Mouse (Mus musculus) ES-Bruce4 (cell line): ENCODE data around the gene Hsf3. TPM values are rescaled to one million over a fixed set of nuclear protein-coding genes. Genes with fewer than 3 reads are reported as not detected.

Experiments
- H3K27ac ChIP-seq: 2 replicates; pipeline ENCODE4 v1.5.1; 2012; ENCODE audit warnings: low read length, inconsistent platforms; ENCODE audit not compliant: insufficient read depth
- H3K27me3 ChIP-seq: 2 replicates; pipeline ENCODE4 v1.6.1; 2012; ENCODE audit warnings: mild to moderate bottlenecking, low read length, inconsistent platforms; ENCODE audit not compliant: control insufficient read depth, poor library complexity, insufficient read depth, severe bottlenecking
- H3K36me3 ChIP-seq: 2 replicates; pipeline ENCODE4 v1.6.1; 2012; ENCODE audit warnings: inconsistent platforms, mild to moderate bottlenecking, low read length, moderate library complexity; ENCODE audit not compliant: control insufficient read depth, poor library complexity, insufficient read depth, severe bottlenecking
- H3K4me1 ChIP-seq: one replicate; pipeline ENCODE4 v1.8.1; 2011; ENCODE audit warnings: low read length; ENCODE audit not compliant: control insufficient read depth, insufficient read depth
- H3K4me3 ChIP-seq: 2 replicates; pipeline ENCODE4 v1.5.1; 2011; ENCODE audit warnings: low read depth, mild to moderate bottlenecking, low read length
- H3K9ac ChIP-seq: 2 replicates; pipeline ENCODE4 v1.6.1; 2012; ENCODE audit warnings: low read depth, mild to moderate bottlenecking, inconsistent platforms; ENCODE audit not compliant: poor library complexity, severe bottlenecking
- H3K9me3 ChIP-seq: replicated peaks from 2 replicates; pipeline ENCODE4 v1.6.1; 2012; ENCODE audit warnings: mild to moderate bottlenecking, low read length, inconsistent platforms; ENCODE audit not compliant: control insufficient read depth, poor library complexity, insufficient read depth, severe bottlenecking
- CTCF ChIP-seq: IDR thresholded peaks from one replicate; pipeline ENCODE4 v1.8.1; 2011; ENCODE audit warnings: low read depth, low read length
- EP300 ChIP-seq: IDR thresholded peaks from 2 replicates; pipeline ENCODE4 v1.6.1; 2011; ENCODE audit warnings: low read depth, low read length; ENCODE audit not compliant: insufficient read depth
- POLR2A ChIP-seq: IDR thresholded peaks from one replicate; pipeline ENCODE4 v1.8.1; 2011; ENCODE audit warnings: low read length; ENCODE audit not compliant: insufficient read depth
- polyA plus RNA-seq: library from polyadenylated mRNA; stranded (reverse); fragments of >200 nt; gene quantifications from 2 replicates; pipeline ENCODE4 v1.2.4, GENCODE M21; 2011; ENCODE audit warnings: low read depth; ENCODE audit not compliant: missing spikeins, insufficient read depth, insufficient read length

Hsf3 gene
- polyA plus RNA-seq, 1 experiment: not detected

GRCm38 (mm10) chrX:96339108-96339507 is 117.0 kb downstream of the Hsf3 start:
- H3K9ac ChIP-seq: no peak overlapping the region
- H3K9me3 ChIP-seq: no peaks in the 10 kb centered on the region
- H3K4me1 ChIP-seq: no peaks in the 10 kb centered on the region
- no peaks in the 10 kb centered on the region for H3K27me3 ChIP-seq
- no peak overlapping the region for H3K4me3 ChIP-seq
- TF ChIP-seq POLR2A (no peak), EP300 (no peak), CTCF (no peak)
- no peaks in the 10 kb centered on the region for H3K36me3 ChIP-seq
- H3K27ac ChIP-seq: no peak overlapping the region

- Histone ChIP-seq H3K4me1 (no peaks in the 10 kb centered on the region), H3K4me3 (no peak overlapping the region), H3K27me3 (no peaks in the 10 kb centered on the region), H3K36me3 (no peaks in the 10 kb centered on the region), H3K27ac (no peak overlapping the region), H3K9me3 (no peaks in the 10 kb centered on the region), H3K9ac (no peak overlapping the region)
- no peak for TF ChIP-seq POLR2A
- no peak for TF ChIP-seq EP300
- no peak for TF ChIP-seq CTCF
Observed at GRCm38 (mm10) chrX:96329764-96330163, 126.3 kb downstream of the Hsf3 start.

- Histone ChIP-seq H3K27me3 (no peaks in the 10 kb centered on the region), H3K9ac (no peak within 1 kb of the TSS), H3K9me3 (no peaks in the 10 kb centered on the region), H3K27ac (no peak within 1 kb of the TSS), H3K4me1 (no peaks in the 10 kb centered on the region), H3K4me3 (no peak within 1 kb of the TSS), H3K36me3 (no peaks in the 10 kb centered on the region)
- no peak for TF ChIP-seq POLR2A
- TF ChIP-seq CTCF: no peak
Observed at GRCm38 (mm10) chrX:96293338-96293737, 162.8 kb downstream of the Hsf3 start, which contains the start of gene Vsig4. Vsig4 (minus strand) TSS chrX:96293438.

- no peaks in the 10 kb centered on the region for H3K4me1 ChIP-seq
- no peak overlapping the region for H3K9ac ChIP-seq
- no peaks in the 10 kb centered on the region for H3K36me3 ChIP-seq
- no peaks in the 10 kb centered on the region for H3K27me3 ChIP-seq
- no peak overlapping the region for H3K27ac ChIP-seq
- TF ChIP-seq POLR2A: no peak
- TF ChIP-seq CTCF: no peak
- no peak for TF ChIP-seq EP300
- no peak overlapping the region for H3K4me3 ChIP-seq
- no peaks in the 10 kb centered on the region for H3K9me3 ChIP-seq
Observed at GRCm38 (mm10) chrX:96256509-96256908, 199.6 kb downstream of the Hsf3 start.

Other genes with a start within 250 kb of the Hsf3 start
- not detected in 2 replicates for gene Vsig4, start 162.9 kb downstream of the Hsf3 start, polyA plus RNA-seq
- 2.1 and 2.4 TPM in 2 replicates for gene Heph, start 935 bp downstream of the Hsf3 start, polyA plus RNA-seq